Mouse (Mus musculus) left cerebral cortex, adult 2 months (tissue): Measurements from ENCODE around the gene Phf2. TPM values are rescaled to one million over a fixed set of nuclear protein-coding genes. Genes with fewer than 3 reads are reported as not detected.

ENCODE experiments used
- DNase-seq, 2 experiments: peaks; one replicate each; pipeline ENCODE4 v3.0.0; 2021 to 2022; ENCODE audit warnings: low spot score in 2 of 2, mixed read lengths in 1 of 2; ENCODE audit errors: extremely low spot score in 1 of 2
- H3K27ac ChIP-seq: fragments of 200-600 bp; 2 replicates; pipeline ENCODE4 v1.8.1; 2022
- H3K4me3 ChIP-seq: fragments of 200-600 bp; 2 replicates; pipeline ENCODE4 v1.8.1; 2022
- CTCF ChIP-seq: fragments of 200-600 bp; IDR thresholded peaks from 2 replicates; pipeline ENCODE4 v1.8.1; 2022; ENCODE audit warnings: antibody characterized with exemption, mild to moderate bottlenecking, moderate library complexity
- intact Hi-C: fragments of 180-260 bp; cut with DNase I; formaldehyde crosslinking; loops from one replicate; pipeline ENCODE4 v1.15.1; 2025
- total RNA-seq, 2 experiments: library from RNA; stranded (reverse); gene quantifications; 2 replicates each; pipeline ENCODE4 v1.2.3; 2021

The Phf2 gene
- total RNA-seq, 2 experiments from 2014 or later, result 36.2 to 36.8 TPM

- TF ChIP-seq CTCF, result no peak
- intact Hi-C loops, result no loop called here
- Histone ChIP-seq H3K4me3 (no peak overlapping the region), H3K27ac (no peak overlapping the region)
- DNase-seq, result no peak
Measured at GRCm38 (mm10) chr13:48853475-48853874, 17.4 kb downstream of the Phf2 start.

GRCm38 (mm10) chr13:48852859-48853258 is 18.1 kb downstream of the Phf2 start:
- Histone ChIP-seq H3K4me3 (no peak overlapping the region), H3K27ac (no peak overlapping the region)
- DNase-seq, result no peak
- intact Hi-C loops, result no loop called here
- TF ChIP-seq CTCF, result peak; percentile 55

GRCm38 (mm10) chr13:48851719-48852118 is 19.2 kb downstream of the Phf2 start:
- no peak for TF ChIP-seq CTCF
- H3K4me3 ChIP-seq, result no peak overlapping the region
- no peak for DNase-seq
- intact Hi-C loops, result no loop called here
- no peak overlapping the region for H3K27ac ChIP-seq

GRCm38 (mm10) chr13:48850771-48851170 is 20.1 kb downstream of the Phf2 start:
- TF ChIP-seq CTCF, result no peak
- no peak for DNase-seq
- intact Hi-C loops, result no loop called here
- H3K4me3 ChIP-seq, result no peak overlapping the region
- no peak overlapping the region for H3K27ac ChIP-seq

DNA sequence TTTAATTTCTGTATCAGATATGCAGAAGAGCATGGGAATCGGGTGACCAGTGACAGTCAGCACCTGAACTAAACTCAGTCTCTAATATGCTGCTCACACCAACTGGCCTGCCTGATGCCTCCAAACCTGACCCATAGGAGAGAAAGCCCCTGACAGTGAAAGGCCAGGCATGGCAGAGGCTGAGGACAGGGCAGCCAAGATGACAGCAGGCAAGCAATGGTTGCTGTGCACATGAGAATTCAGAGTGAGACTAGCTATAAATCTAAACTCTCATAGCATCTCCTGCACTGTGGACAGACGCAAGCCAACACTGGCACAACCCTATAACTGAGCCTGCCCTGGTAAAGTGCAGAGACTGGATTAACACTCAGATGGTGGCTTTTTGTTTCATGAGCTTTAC is 20.6 kb downstream of the Phf2 start:
- TF ChIP-seq CTCF, result no peak
- no peak overlapping the region for H3K4me3 ChIP-seq
- no peak for DNase-seq
- H3K27ac ChIP-seq, result no peak overlapping the region
- intact Hi-C loops, result no loop called here

DNA sequence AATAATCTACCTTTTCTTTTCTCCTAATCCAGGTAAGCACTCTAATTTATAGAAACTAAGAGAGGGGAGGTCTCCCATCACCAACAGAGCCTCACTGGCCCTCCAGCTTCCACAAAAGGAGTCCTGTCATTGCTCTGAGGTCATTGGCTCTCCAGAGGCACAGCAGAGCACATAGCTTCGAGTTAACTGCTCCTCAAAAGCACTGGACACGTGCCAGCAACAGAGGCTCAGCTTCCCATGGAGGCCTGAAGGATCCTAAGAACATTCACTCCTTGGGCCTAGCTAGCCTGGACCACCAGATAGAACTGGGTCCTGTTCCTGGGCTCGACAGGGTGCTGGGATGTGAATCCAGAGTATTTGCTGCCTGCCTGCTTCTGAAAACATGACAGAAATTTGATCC is 21.8 kb downstream of the Phf2 start:
- Histone ChIP-seq H3K27ac (no peak overlapping the region), H3K4me3 (no peak overlapping the region)
- intact Hi-C loops, result no loop called here
- TF ChIP-seq CTCF, result no peak
- DNase-seq, result no peak

DNA sequence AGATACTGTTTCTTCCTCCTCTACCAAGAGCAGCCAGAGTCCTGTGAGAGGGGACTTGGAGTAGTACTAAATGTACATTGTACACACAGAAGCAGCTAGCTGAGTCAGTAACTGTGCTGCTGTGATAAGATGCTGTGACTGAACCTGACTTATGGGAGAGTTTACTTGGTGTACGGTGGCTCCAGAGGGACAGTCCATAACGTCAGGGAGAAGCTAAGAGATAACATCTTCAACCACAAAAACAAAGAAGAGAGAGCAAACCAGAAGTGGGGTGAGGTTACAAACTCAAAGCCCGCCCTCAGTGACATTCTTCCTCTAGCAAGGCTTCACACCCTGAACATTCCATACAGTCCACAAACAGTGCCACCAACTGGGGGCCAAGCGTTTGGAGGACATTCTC is 25.6 kb downstream of the Phf2 start:
- Histone ChIP-seq H3K27ac (no peak overlapping the region), H3K4me3 (no peak overlapping the region)
- intact Hi-C loops, result no loop called here
- DNase-seq, result no peak
- TF ChIP-seq CTCF, result no peak

DNA sequence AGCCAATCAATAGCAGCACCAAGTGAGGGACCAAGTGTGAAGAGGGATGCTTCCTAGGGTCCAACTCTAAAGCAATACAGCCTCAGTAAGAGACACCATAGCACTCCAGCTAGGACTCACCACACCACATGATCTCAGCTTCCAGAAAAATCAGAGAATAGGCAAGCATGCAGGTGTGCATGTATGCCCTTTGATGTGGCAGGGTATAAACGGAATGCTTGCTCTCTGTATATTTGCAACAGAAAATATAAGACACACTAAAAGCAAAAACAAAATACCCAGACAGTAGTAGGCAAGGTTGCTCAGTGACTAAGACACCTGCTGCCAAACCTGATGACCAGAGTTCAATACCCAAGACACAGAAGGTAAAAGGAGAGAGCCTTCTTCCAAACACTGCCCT is 27.4 kb downstream of the Phf2 start:
- Histone ChIP-seq H3K27ac (no peak overlapping the region), H3K4me3 (no peak overlapping the region)
- DNase-seq, result no peak
- no peak for TF ChIP-seq CTCF
- intact Hi-C loops, result no loop called here

DNA sequence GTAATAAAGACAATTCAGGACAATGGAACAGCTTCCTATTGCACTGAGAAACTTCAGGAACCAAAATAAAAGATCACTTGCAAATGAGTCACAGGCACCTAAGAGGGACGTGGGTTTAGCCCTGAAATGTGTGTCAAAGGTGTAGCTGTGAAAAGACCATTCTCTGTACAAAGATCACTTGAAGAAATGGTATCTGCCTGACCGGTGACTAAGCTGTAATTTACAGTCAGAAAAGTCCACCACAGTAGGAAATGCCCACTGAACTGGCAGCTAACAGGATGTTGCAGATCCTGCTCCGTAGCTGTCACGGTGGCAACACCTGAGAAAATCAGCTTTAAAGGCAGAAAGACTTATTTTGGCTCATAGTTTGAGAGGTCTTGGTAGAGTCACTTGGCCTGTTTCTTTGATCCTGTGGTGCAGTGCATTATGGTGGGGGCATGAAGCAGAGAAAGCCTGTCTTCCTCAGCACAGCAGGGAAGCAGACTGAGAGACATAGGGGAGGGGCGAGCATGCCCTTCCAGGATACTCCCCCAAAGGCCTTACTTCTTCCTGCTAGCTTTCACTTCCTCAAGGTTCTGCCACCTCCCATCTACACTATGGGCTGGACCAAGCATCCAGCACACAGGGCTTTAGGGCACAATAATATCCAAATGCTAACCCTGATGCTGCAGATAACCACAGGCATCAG is 28.9 kb downstream of the Phf2 start:
- no peak for DNase-seq
- no peak for TF ChIP-seq CTCF
- intact Hi-C loops, result no loop called here
- Histone ChIP-seq H3K27ac (no peak overlapping the region), H3K4me3 (no peak overlapping the region)

DNA sequence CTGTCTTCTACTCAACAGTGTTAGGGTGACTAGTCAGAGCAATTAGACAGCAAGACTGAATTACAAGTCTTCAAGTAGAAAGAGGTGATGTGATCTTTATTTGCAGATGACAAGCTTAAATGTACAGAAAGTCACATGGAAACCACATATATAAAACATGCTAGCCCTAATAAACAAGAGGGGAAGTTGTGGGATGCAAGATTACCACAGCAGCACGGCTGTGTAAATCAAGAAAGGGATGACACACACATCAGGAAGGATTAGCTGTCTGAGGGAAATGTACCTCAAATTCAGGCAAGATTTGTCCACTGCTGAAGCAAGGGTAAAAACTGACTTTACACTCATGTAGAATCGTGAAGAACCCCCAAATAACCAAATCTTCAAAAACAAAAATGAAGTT is 32.6 kb downstream of the Phf2 start:
- intact Hi-C loops, result no loop called here
- Histone ChIP-seq H3K4me3 (no peak overlapping the region), H3K27ac (no peak overlapping the region)
- no peak for TF ChIP-seq CTCF
- no peak for DNase-seq

DNA sequence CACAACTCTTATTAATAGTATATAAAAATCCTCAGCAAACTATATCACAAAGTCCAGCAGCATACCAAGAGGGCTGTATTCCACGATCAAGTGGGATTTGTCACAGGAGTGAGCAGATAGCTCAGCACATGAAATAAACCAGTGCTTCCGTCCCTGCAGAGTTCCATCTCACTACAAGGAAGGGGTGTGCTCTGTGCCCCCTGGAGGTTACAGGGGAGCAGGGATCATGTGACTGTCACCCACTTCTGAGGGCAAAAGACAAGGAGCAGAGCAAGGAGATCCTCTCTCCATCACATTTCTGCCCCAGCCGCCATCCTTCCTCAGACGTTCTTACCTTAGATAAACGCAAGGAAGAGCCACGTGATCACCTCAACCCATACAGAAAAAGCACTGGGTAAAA is 33.4 kb downstream of the Phf2 start:
- Histone ChIP-seq H3K4me3 (no peak overlapping the region), H3K27ac (no peak overlapping the region)
- no peak for TF ChIP-seq CTCF
- no peak for DNase-seq
- intact Hi-C loops, result no loop called here

DNA sequence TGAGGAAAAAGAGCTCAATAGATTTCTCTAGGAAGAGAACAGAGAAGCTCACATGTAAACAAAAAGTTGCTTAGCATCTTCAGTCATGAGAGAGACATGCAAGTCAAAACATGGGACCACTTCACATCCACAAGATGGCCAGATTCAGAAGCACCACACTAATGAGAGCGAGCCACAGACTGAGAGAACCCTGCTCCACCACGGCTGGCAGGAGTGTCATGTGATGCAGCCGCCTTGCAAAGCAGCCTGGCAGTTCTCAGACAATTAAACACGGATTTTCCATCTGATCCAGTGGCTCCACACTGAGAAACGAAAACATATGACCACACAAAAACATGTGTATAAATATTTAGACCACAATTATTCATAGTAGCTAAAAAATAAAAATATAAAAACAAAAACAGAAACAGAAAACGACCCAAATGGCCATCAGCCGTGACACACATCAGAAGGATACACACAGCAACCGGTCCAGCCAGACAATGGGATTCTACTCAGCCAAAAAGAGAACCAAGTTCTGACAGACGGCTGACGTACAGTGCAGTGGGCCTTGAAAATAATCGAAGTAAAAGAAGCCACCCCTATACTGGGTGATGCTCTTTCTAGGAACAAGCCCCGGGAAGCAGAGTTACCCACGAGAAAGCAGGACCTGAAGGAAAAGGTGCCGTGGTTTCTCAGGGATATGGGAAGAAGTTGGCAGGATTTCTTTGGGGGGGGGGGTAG is 40.2 kb downstream of the Phf2 start:
- Histone ChIP-seq H3K4me3 (no peak overlapping the region), H3K27ac (no peak overlapping the region)
- no peak for TF ChIP-seq CTCF
- DNase-seq, result no peak
- intact Hi-C loops, result no loop called here

DNA sequence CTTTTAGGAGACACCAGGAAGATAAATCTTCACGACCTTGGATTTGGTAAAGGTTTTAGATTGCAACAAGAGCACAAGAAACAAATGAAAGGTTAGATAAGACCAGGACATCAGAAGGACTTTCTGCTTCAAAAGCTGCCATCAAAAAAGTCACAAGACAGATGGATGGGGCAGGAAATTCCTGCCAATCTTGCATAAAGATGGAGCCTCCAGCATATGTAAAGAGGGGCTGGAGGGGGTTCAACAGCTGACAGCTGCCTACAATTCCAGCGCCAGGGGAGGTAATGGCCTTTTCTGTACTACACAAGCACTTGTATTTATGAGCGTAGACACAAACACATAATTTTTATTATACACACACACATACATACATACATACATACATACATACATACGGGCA is 41.1 kb downstream of the Phf2 start:
- Histone ChIP-seq H3K27ac (no peak overlapping the region), H3K4me3 (no peak overlapping the region)
- no peak for TF ChIP-seq CTCF
- no peak for DNase-seq
- intact Hi-C loops, result no loop called here
